Mouse (Mus musculus) T-cell, adult 66 days (primary cell): ENCODE measurements around the gene Abcd2. TPM values are rescaled to one million over a fixed set of nuclear protein-coding genes. Genes with fewer than 3 reads are reported as not detected.

Experiments
- total RNA-seq, 2 experiments: library from RNA; stranded (reverse); gene quantifications; 3 replicates in 1 of 2; 4 replicates in 1 of 2; pipeline ENCODE4 v1.2.4; 2023

Gene Abcd2
- total RNA-seq: under 1 TPM; 0.12 to 0.23 TPM

DNA sequence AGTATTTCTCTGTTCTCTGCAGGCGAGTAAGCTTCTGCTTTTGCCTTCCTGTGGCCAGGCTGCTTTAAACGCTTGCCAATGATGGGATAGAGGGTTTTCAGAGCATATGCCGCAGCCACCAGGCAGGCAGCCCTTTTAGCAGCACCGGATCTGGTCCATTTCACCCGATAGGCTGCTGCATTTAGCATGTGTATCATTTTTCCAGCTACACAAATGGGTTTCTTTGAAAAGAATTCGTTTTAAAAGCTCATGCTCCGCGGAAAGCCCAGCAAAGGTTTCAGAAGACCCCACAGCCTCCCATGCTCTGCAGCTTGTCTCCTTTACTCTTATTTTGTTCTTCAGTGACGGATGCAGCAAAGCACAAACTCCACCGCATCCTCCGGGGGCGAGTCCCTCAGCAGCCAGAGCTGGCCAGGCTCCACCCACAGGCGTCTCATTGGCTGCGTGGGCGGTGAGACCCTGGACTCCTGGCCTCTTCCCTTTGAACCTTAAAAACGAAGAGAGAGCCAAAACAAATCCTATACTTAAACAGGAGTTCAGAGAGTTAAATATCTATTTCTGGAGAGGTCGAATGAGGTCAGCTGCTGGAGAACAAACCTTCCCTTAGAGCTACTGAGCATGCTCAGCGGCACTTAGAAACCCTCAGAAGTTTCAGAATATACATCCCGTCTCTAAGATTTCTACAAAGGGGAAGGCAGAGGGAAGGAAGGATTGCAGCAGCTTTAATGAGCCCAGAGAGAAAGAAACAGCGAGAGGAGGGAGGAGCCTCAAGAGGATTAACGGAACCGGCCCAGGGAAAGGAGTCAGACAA lies at the start of gene Abcd2:
Abcd2 (minus strand) TSS at position 388 of the 811 bp plus-strand sequence.

DNA sequence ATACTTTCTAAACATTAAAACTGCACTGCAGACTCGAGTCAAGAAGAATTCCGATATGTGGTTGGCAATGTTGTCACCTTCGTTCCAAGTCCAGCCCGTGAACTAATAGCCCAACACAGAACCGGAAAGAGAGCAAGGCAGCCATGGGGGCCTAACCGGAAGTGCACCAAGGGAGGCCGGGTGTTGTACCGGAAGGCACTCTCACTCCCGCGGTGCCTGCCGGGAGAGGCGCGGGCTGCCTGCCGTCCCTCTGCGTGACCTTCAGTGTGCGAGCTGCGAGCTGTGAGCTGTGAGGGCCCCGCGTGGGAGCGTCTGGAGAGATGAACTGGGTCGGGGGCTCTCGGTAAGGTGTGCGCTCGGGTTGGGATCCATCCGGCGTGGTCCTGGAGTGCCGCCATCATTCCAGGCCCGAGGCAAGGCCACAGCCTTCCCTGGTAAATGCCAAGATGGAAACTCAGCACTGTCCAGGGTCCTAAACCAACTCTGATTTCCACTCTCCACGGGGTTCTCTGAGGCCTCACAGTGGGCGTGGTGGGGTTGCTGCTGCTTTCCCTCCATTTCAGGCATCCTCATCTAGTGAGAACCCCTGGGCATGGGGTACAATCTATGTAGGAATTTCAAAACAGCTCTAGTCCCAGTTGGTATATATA lies 7.8 kb upstream of the Abcd2 start, which contains the start of gene CN725425:
CN725425 (plus strand) TSS at position 239 of the 650 bp plus-strand sequence.

Other genes with a start within 250 kb of the Abcd2 start
- gene Kif21a, start 141.9 kb downstream of the Abcd2 start, total RNA-seq: not detected
- not detected for gene CN725425, start 7.7 kb upstream of the Abcd2 start, total RNA-seq